Mouse (Mus musculus): Measurements from ENCODE around the gene Srrm4. TPM values are rescaled to one million over a fixed set of nuclear protein-coding genes. Genes with fewer than 3 reads are reported as not detected.
A peak's percentile ranks its signal among the peaks of the same experiment; 100 is the strongest.

Gene Srrm4
- total RNA-seq, 2 experiments from 2014 or later: 2.8 to 2.9 TPM

GRCm38 (mm10) chr5:116552584-116552983 lies 39.0 kb downstream of the Srrm4 start:
- no peak for DNase-seq

- DNase-seq: peak; percentile 42
Measured at GRCm38 (mm10) chr5:116545746-116546145, 45.9 kb downstream of the Srrm4 start.

DNA sequence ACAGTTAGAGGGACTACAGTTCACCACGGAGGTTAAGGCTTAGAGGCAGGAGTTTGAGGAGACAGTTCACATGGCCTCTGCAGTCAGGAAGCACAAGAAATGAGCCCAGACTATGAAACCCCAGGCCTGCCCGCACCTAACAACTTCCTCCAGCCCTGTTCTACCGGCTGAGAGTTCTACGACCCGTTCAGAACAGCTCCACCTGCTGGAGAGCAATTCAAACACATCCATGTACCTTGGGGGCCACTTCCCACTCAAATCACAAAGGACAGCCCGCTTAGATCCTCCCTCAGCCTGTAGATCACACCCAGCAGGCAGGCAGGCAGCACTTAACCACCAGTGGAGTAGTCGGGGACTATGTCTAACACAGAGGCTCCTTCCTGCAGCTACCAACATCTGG lies 49.3 kb downstream of the Srrm4 start:
- no peak for DNase-seq

DNA sequence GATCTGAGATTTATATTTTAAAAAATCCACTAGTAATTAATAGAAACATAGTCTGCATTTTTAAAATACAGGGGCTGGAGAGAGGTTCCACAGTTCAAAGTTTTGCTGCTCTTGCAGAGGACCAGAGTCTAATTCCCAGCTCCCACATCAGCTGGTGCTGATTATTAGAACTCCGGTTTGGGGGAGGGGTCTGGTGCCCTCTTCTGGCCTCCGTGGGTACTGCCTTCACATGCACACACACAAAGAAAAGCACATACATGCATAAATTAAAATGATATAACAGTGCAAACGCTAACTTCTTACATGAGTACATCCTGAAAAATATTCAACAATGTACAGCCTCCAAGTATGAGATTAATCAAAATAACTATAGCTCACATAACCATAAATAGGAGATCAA lies 50.5 kb downstream of the Srrm4 start:
- no peak for DNase-seq

- no peak for DNase-seq
Measured at GRCm38 (mm10) chr5:116539360-116539759, 52.3 kb downstream of the Srrm4 start.

DNA sequence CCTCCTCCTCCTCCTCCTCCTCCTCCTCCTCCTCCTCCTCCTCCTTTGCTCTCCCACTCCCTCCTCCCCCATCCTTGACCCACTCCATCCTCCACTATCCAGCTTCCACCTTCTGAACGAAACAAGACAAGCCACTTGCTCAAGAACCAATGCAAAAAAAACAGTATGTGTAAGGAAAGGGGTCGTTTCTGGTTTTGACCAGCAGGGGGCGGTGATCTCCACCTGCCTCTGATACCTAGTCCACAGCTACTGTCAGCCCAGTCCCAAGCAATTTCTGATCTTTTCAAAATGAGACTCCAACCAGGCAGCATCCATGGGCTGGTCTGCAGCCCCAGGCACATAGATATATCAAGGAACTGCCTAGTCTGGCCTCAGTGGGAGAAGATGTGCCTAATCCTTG lies 53.1 kb downstream of the Srrm4 start:
- DNase-seq: peak; percentile 25

DNA sequence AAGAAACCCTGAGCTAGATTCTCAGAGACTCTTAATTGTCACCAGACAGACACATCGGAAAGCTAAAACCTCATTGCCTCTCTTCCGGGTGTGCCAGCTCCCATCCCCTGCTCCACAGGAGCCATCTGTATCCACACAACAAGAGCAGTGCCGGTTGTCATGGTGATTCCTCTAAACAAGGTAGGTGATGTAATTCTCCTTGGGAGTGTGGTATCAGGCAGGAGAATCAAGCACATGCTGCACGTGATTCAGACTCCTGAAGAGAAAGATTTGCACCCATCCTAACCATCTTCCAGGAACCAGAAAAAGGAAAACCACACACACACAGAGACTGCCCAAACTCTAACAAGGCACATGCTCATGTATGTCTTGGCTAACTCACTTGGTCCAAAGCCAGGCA lies 65.3 kb downstream of the Srrm4 start:
- DNase-seq: no peak

DNA sequence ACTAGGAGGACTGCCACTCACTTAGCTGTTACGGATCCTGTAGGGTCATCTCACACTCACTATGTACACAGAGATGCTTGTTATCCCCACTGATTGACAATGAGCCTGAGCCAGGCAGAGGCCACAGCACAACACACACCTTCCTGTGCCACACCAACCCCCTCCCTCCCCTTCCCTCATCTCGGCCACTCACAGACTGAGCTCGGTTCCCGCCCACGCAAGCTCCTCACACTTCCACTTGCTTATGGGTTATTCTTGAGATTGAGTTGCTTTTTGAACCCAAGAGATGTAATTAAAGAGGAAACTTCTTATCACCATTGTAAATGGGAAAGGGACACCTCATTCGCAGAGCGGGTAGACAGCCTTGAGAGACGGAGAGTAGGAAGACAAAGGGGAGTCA lies 66.3 kb downstream of the Srrm4 start:
- DNase-seq: no peak

GRCm38 (mm10) chr5:116523553-116523952 lies 68.1 kb downstream of the Srrm4 start:
- no peak for DNase-seq

DNA sequence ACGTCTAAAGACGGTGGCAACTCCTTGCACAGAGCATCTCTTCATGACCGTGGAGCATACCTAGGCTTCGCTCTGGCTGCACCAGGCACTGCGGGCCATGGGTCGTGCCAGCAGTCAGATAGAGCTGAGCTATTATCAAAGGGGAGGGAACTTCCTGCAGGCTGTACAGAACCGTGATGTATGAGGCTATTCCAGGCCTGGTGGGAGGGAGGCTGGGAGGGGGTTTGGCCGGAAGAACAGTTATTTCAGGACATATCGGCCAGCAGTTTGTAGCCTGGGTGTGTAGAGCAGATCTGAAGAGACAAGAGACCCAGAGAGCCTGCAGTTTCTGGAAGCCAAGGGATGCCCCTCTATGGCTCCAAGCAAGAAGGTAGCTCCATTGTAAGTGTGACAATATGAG lies 68.5 kb downstream of the Srrm4 start:
- no peak for DNase-seq

- no peak for DNase-seq
Measured at GRCm38 (mm10) chr5:116522273-116522672, 69.3 kb downstream of the Srrm4 start.

DNA sequence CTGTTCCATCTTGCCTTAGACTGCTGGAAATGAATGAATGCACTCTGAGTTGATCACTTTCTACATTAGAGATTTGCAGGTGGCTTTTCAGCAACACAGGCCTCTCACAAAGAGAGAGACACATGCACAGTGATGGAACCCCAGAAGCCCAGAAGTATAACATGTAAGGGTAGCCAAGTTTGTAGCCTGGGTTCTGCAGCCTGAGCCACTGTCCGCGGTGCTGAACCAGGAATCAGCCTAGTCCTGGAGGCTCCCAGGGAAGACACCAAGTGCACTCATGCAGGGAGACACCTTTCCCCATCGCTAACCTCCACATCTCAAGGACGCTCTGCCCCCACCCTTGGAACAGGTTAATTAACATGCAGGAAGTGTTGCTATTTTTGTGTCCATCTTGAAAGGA lies 73.6 kb downstream of the Srrm4 start:
- DNase-seq: peak; percentile 55

DNA sequence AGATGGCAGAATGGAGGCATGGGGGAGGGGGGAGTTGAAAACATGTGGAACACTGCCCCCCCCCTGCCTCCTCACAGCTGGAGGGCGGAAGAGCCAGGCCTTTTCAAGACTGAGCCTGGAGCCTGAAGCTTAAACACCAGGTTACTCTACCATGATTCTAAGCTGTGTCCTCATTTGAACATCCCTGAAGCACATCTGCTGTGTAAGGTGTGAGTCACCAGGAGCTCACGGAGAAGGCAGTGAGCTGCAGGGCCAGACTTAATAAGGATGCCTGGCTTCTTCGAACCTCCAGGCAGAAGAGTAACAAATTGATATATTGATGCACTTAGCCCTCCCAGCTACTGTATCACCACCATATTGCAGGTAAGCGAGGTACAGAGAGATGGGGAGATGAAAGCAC lies 79.5 kb downstream of the Srrm4 start:
- DNase-seq: no peak

GRCm38 (mm10) chr5:116510229-116510628 lies 81.4 kb downstream of the Srrm4 start:
- no peak for DNase-seq

- DNase-seq: no peak
Measured at GRCm38 (mm10) chr5:116501342-116501741, 90.3 kb downstream of the Srrm4 start.

DNA sequence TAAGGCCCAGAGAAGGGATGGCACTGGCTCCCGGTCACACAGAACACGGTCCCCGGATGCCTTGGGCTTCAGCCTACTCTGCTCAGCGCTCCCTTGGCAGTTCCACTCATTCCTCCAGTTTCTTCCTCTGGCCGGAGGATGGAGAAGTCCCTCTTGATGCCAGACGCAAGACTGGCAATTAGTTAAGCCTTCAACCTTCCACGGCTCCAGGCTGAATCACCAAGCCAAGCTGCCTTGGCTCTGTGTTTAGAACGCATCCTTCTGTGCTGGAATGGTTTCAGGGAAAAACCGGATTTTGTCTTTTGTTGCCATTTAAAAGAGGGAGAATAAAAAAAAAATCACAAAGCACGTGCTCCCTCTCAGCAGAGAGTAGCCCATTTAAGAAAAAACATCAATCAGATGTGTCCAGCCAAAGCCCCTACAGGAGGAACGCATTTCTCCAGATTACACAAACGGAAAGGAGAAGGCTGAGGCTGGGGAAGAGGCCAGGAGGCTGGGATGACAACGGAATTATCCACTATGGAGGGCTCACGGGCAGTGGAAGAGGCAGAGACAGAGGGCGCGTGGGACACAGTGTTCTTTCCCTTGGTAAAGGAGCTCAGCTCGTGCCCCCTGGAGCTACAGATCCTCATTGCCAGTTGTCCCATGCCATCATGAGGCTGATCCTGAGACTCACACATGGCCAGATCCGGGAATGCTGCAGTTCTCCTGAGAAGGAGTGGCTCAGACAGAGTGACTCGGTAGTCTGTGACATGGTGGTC lies 92.6 kb downstream of the Srrm4 start:
- DNase-seq: no peak

- no peak for DNase-seq
Measured at GRCm38 (mm10) chr5:116497866-116498265, 93.8 kb downstream of the Srrm4 start.

DNA sequence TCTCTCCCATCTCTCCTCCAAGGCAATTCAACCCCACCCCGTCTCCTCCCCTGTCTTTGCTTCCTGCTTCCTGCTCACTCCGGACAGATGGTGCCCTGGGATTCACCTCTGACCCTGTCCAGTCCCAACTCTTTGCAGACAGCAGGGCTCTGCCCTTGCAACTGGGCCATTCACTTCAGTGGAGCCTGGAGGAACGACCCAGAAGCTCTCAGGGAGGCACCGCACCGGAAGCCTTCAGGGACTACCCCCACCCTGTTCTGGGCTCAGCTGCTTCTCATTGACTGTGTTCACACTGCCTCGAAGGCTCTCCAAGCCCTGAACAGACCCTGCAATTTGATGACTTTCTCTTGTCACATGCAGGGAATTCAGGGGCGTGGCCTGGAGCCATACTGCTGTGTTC lies 94.4 kb downstream of the Srrm4 start:
- peak; percentile 20 for DNase-seq

- no peak for DNase-seq
Measured at GRCm38 (mm10) chr5:116496717-116497116, 94.9 kb downstream of the Srrm4 start.

GRCm38 (mm10) chr5:116495466-116495865 lies 96.2 kb downstream of the Srrm4 start:
- no peak for DNase-seq

- no peak for DNase-seq
Measured at GRCm38 (mm10) chr5:116494377-116494776, 97.2 kb downstream of the Srrm4 start.

DNA sequence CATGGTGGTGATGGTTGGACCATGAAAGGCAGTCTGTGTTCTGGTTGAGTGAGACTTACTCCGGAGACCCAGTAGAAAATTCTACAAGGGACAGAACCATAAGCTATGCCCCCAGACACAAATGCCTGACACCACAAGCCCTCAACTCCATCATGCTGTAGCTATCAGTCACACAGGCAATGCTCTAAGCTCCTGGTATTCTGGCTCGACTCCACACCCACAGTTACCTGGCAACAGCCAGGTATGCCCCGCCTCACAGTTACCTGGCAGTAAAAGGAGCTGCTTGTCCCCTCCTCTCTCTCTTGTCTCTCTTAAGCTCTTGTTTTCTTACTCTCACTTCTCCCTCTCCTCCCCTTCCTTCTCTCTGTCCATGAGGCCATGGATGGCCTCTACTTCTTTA lies 98.9 kb downstream of the Srrm4 start:
- DNase-seq: no peak

DNA sequence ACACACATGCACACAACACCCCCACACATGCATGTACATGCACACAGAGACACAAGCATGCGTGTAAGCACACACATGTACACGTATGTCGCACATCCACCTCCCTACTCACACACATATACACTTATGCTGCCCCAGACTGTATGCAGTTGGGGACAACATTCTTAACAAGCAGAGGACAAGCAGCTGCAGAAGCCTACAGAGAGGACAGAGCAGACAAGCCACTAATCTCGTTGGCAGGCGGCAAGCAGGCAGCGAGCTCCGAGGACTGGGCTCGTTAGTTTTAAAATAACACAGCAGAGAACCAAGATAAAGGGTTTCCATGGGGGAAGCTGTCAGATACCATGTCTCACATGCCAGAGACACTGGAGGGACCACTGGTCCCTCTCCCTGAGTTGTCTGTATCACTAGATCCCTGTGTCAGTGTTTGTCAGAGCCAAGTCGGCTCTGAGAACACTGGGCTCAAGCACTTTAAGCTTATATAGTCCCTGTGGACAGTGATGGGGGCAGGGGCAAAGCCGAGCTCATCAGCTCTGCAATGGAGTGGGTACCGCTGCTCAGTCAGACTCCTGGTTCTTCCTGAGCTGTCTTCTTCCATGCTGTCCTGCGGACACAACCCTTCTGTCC lies 99.7 kb downstream of the Srrm4 start:
- no peak for DNase-seq

DNA sequence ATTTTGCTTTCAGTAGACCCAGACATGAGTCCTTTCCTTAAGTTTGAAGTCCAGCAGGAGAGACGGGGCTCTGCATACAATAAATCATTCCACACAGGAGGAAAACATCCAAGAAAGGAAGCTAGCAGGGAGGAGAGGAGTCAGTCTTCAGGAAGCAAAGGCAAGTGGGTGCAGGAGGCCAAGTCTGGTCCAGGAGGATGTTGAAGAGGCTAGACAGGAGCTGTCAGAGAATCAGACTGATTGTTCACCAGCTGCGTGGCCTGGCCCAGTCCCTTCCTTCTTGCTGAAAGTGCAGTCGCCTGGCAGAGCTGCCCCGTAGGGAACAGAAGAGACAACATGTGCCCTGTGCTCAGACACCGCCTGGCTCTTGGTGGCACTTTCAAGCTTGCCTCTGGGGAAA lies 100.8 kb downstream of the Srrm4 start:
- DNase-seq: no peak
